Mouse (Mus musculus) neural tube, embryonic 14.5 days (tissue): Measurements from ENCODE around the gene Junb. TPM values are rescaled to one million over a fixed set of nuclear protein-coding genes. Genes with fewer than 3 reads are reported as not detected.

Source experiments
- ATAC-seq: fragments of 200-750 bp; cut with Nextera tagmentation; 2 replicates; pipeline ENCODE4 v1.8.0; 2017; ENCODE audit warnings: low read depth, mild to moderate bottlenecking, moderate TSS enrichment, moderate library complexity
- H3K27ac ChIP-seq: fragments of 300-500 bp; sonication (generic); 2 replicates; pipeline ENCODE4 v1.5.1; 2014; ENCODE audit warnings: low read depth, mild to moderate bottlenecking, control low read depth, low read length, moderate library complexity, mixed read lengths
- H3K27me3 ChIP-seq: fragments of 300-500 bp; sonication (generic); 2 replicates; pipeline ENCODE4 v1.6.1; 2014; ENCODE audit warnings: low read length; ENCODE audit not compliant: control insufficient read depth, insufficient read depth
- H3K36me3 ChIP-seq: fragments of 300-500 bp; sonication (generic); 2 replicates; pipeline ENCODE4 v1.6.1; 2014; ENCODE audit warnings: low read length, mixed read lengths; ENCODE audit not compliant: control insufficient read depth, insufficient read depth
- H3K4me1 ChIP-seq: fragments of 300-500 bp; sonication (generic); 2 replicates; pipeline ENCODE4 v1.6.1; 2014; ENCODE audit warnings: low read length; ENCODE audit not compliant: control insufficient read depth, insufficient read depth
- H3K4me2 ChIP-seq: fragments of 300-500 bp; sonication (generic); 2 replicates; pipeline ENCODE4 v1.6.1; 2014; ENCODE audit warnings: mild to moderate bottlenecking, low read depth, low read length, control low read depth
- H3K4me3 ChIP-seq: fragments of 300-500 bp; sonication (generic); 2 replicates; pipeline ENCODE4 v1.5.1; 2014; ENCODE audit warnings: low read depth, low read length, control low read depth, mixed read lengths
- H3K9ac ChIP-seq: fragments of 300-500 bp; sonication (generic); replicated peaks from 2 replicates; pipeline ENCODE4 v1.6.1; 2014; ENCODE audit warnings: low read depth, mild to moderate bottlenecking, control low read depth, low read length, mixed read lengths
- H3K9me3 ChIP-seq: fragments of 300-500 bp; sonication (generic); 2 replicates; pipeline ENCODE4 v1.6.1; 2016; ENCODE audit warnings: low read length; ENCODE audit not compliant: control insufficient read depth
- WGBS: fragments of 180-500 bp; shearing (Covaris S2); extraction: QIAGEN DNeasy Blood & Tissue Kit; methylation state at CpG from one replicate; pipeline ENCODE4 v1.1.7; 2014; 5-methylcytosine and 5-hydroxymethylcytosine counted together
- microRNA-seq: library from miRNA; unstranded; fragments of <30 nt; microRNA quantifications from one replicate; pipeline ENCODE4, GENCODE M21; 2016
- polyA plus RNA-seq: library from polyadenylated mRNA; unstranded; fragments of >200 nt; fragmentation: Nextera tagmentation; extraction: Ambion mirVana; gene quantifications from 2 replicates; pipeline ENCODE4 v1.2.1, GENCODE M21; 2014

Junb gene
- polyA plus RNA-seq, 1 experiment from 2014 or later, result 5.4 TPM

GRCm38 (mm10) chr8:84927513-84927912, 51.0 kb downstream of the Junb start:
- H3K27ac ChIP-seq, result no peak overlapping the region
- H3K4me1 ChIP-seq, result 0 out of 2 replicates have a peak, but pooled peaks cover 2% of the 10 kb centered on the region
- WGBS, result 91% methylated on average over 1 of the region's 1 CpGs
- H3K9me3 ChIP-seq, result no peaks in the 10 kb centered on the region
- no peak overlapping the region for H3K4me2 ChIP-seq
- H3K27me3 ChIP-seq, result no peaks in the 10 kb centered on the region
- no peak overlapping the region for H3K9ac ChIP-seq
- peaks cover 46% of the 10 kb centered on the region for H3K36me3 ChIP-seq
- ATAC-seq, result no peak
- H3K4me3 ChIP-seq, result no peak overlapping the region

GRCm38 (mm10) chr8:84925557-84925956, 53.0 kb downstream of the Junb start:
- H3K4me3 ChIP-seq, result no peak overlapping the region
- H3K36me3 ChIP-seq, result peaks cover 58% of the 10 kb centered on the region
- WGBS, result 77% methylated on average over 7 of the region's 7 CpGs
- H3K9me3 ChIP-seq, result no peaks in the 10 kb centered on the region
- H3K9ac ChIP-seq, result no peak overlapping the region
- no peak overlapping the region for H3K27ac ChIP-seq
- 0 out of 2 replicates have a peak, but pooled peaks cover 2% of the 10 kb centered on the region for H3K4me1 ChIP-seq
- no peaks in the 10 kb centered on the region for H3K27me3 ChIP-seq
- H3K4me2 ChIP-seq, result no peak overlapping the region
- no peak for ATAC-seq

Small RNA genes within 50 kb of the gene (microRNA-seq; reads per million reads assigned to microRNA genes)
- not detected for gene Gm24197

Other genes starting within 250 kb of the Junb start
- 68.2 and 91.5 TPM in 2 replicates for gene Nfix, start 178.4 kb downstream of the Junb start, polyA plus RNA-seq
- gene Dand5, start 155.9 kb downstream of the Junb start, polyA plus RNA-seq, result 12.3 and 16.9 TPM in 2 replicates
- 33.1 and 39.8 TPM in 2 replicates for gene Gadd45gip1, start 147.2 kb downstream of the Junb start, polyA plus RNA-seq
- 69.4 and 78.1 TPM in 2 replicates for gene Rad23a, start 138.1 kb downstream of the Junb start, polyA plus RNA-seq
- 615 and 623 TPM in 2 replicates for gene Calr, start 131.8 kb downstream of the Junb start, polyA plus RNA-seq
- 90.9 and 98.2 TPM in 2 replicates for gene Farsa, start 121.7 kb downstream of the Junb start, polyA plus RNA-seq
- 14.2 and 24.5 TPM in 2 replicates for gene Syce2, start 106.6 kb downstream of the Junb start, polyA plus RNA-seq
- gene Gcdh, start 84.8 kb downstream of the Junb start, polyA plus RNA-seq, result 33.5 and 34.2 TPM in 2 replicates
- 0.44 and 0.80 TPM in 2 replicates for gene Klf1, start 76.8 kb downstream of the Junb start, polyA plus RNA-seq
- 5.0 and 5.3 TPM in 2 replicates for gene Dnase2a, start 70.2 kb downstream of the Junb start, polyA plus RNA-seq
- 75.6 and 79.8 TPM in 2 replicates for gene Mast1, start 41.4 kb downstream of the Junb start, polyA plus RNA-seq
- 1.3 and 3.5 TPM in 2 replicates for gene Rtbdn, start 31.7 kb downstream of the Junb start, polyA plus RNA-seq
- gene Gm49661, start 9.3 kb downstream of the Junb start, polyA plus RNA-seq, result not detected in 2 replicates
- 1,214 and 1,252 TPM in 2 replicates for gene Prdx2, start 9.1 kb downstream of the Junb start, polyA plus RNA-seq
- 45.7 and 48.0 TPM in 2 replicates for gene Rnaseh2a, start 9.0 kb downstream of the Junb start, polyA plus RNA-seq
- gene Hook2, start 11.9 kb upstream of the Junb start, polyA plus RNA-seq, result 25.5 and 31.2 TPM in 2 replicates
- gene Best2, start 35.8 kb upstream of the Junb start, polyA plus RNA-seq, result 0.12 TPM in 1 of 2 replicates, not detected in the other
- 119 and 128 TPM in 2 replicates for gene Asna1, start 46.6 kb upstream of the Junb start, polyA plus RNA-seq
- 153 and 161 TPM in 2 replicates for gene Trir, start 48.1 kb upstream of the Junb start, polyA plus RNA-seq
- gene Tnpo2, start 58.2 kb upstream of the Junb start, polyA plus RNA-seq, result 30.8 and 45.8 TPM in 2 replicates
- 57.0 and 66.3 TPM in 2 replicates for gene Fbxw9, start 81.3 kb upstream of the Junb start, polyA plus RNA-seq
- 1.4 TPM in 1 of 2 replicates, not detected in the other for gene Gm5741, start 89.3 kb upstream of the Junb start, polyA plus RNA-seq
- gene Dhps, start 93.0 kb upstream of the Junb start, polyA plus RNA-seq, result 115 and 123 TPM in 2 replicates
- 120 and 134 TPM in 2 replicates for gene Wdr83os, start 102.0 kb upstream of the Junb start, polyA plus RNA-seq
- gene Wdr83, start 102.6 kb upstream of the Junb start, polyA plus RNA-seq, result 47.2 and 47.9 TPM in 2 replicates
- 15.4 and 20.9 TPM in 2 replicates for gene Man2b1, start 104.6 kb upstream of the Junb start, polyA plus RNA-seq
- 2.9 and 3.5 TPM in 2 replicates for gene Zfp791, start 144.4 kb upstream of the Junb start, polyA plus RNA-seq
- not detected in 2 replicates for gene Cks1brt, start 173.2 kb upstream of the Junb start, polyA plus RNA-seq
- not detected in 2 replicates for gene Olfr371, start 247.3 kb upstream of the Junb start, polyA plus RNA-seq